Mouse (Mus musculus): Measurements from ENCODE around the gene Crybg3. TPM values are rescaled to one million over a fixed set of nuclear protein-coding genes. Genes with fewer than 3 reads are reported as not detected.

Gene Crybg3
- polyA plus RNA-seq, 1 experiment from 2014 or later = 7.3 TPM

GRCm38 (mm10) chr16:59534349-59534748 lies 66.4 kb downstream of the Crybg3 start:
- no peak overlapping the region for H3K9ac ChIP-seq (ENCODE audit: low read length)
- no peaks in the 10 kb centered on the region for H3K27me3 ChIP-seq (ENCODE audit: control insufficient read depth, insufficient read depth, low read length)
- H3K4me1 ChIP-seq (ENCODE audit: control insufficient read depth, insufficient read depth, low read length) = no peaks in the 10 kb centered on the region
- no peak overlapping the region for H3K4me3 ChIP-seq (ENCODE audit: low read depth, low read length)
- H3K27ac ChIP-seq (replicated peaks; ENCODE audit: low read depth, low read length) = no peak overlapping the region
- no peak overlapping the region for H3K4me2 ChIP-seq (ENCODE audit: low read depth, severe bottlenecking)
- H3K9me3 ChIP-seq (ENCODE audit: control insufficient read depth, low read length) = 0 out of 2 replicates have a peak, but pooled peaks cover 3% of the 10 kb centered on the region
- 86% methylated on average over 11 of the region's 11 CpGs for WGBS
- ATAC-seq (ENCODE audit: insufficient number of reproducible peaks, low FRiP score, low TSS enrichment, low read depth) (no peak), DNase-seq (ENCODE audit: low spot score) (no peak)
- H3K36me3 ChIP-seq (ENCODE audit: control insufficient read depth, insufficient read depth, low read length) = no peaks in the 10 kb centered on the region

DNA sequence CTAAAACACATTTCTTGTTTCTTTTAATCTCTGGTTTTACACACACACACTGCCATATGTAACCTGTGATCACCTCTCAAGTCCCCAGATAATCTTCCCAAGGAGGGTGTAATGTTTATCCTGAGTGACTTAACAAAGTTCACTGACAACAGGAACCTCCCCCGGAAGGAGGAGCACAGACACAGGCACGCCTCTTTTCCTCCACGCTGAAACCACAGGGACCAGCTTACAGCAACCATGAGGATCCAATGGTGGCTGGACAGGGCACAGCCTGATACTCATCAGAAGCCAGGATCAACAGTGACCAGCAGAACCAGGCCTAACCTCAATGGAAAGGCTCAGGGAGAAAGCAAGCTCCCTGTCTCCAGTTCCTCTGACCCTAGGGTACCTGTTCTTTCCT lies 68.2 kb downstream of the Crybg3 start:
- 0 out of 2 replicates have a peak, but pooled peaks cover 3% of the 10 kb centered on the region for H3K9me3 ChIP-seq (ENCODE audit: control insufficient read depth, low read length)
- no peak overlapping the region for H3K27ac ChIP-seq (replicated peaks; ENCODE audit: low read depth, low read length)
- no peak overlapping the region for H3K9ac ChIP-seq (ENCODE audit: low read length)
- no peaks in the 10 kb centered on the region for H3K36me3 ChIP-seq (ENCODE audit: control insufficient read depth, insufficient read depth, low read length)
- H3K27me3 ChIP-seq (ENCODE audit: control insufficient read depth, insufficient read depth, low read length) = no peaks in the 10 kb centered on the region
- ATAC-seq (ENCODE audit: insufficient number of reproducible peaks, low FRiP score, low TSS enrichment, low read depth) = no peak
- H3K4me3 ChIP-seq (ENCODE audit: low read depth, low read length) = no peak overlapping the region
- H3K4me1 ChIP-seq (ENCODE audit: control insufficient read depth, insufficient read depth, low read length) = no peaks in the 10 kb centered on the region
- 48% methylated on average over 3 of the region's 3 CpGs for WGBS
- H3K4me2 ChIP-seq (ENCODE audit: low read depth, severe bottlenecking) = no peak overlapping the region
- no peak for DNase-seq (ENCODE audit: low spot score)

- no peaks in the 10 kb centered on the region for H3K36me3 ChIP-seq (ENCODE audit: control insufficient read depth, insufficient read depth, low read length)
- ATAC-seq (ENCODE audit: insufficient number of reproducible peaks, low FRiP score, low TSS enrichment, low read depth) = no peak
- WGBS = 69% methylated on average over 5 of the region's 5 CpGs
Measured at GRCm38 (mm10) chr16:59531243-59531642, 69.5 kb downstream of the Crybg3 start.

GRCm38 (mm10) chr16:59529570-59529969 lies 71.2 kb downstream of the Crybg3 start:
- 0 out of 2 replicates have a peak, but pooled peaks cover 3% of the 10 kb centered on the region for H3K9me3 ChIP-seq (ENCODE audit: control insufficient read depth, low read length)

More at GRCm38 (mm10) chr16:59531243-59531642, 69.5 kb downstream of the Crybg3 start:
- DNase-seq (ENCODE audit: low spot score) = no peak
- Histone ChIP-seq H3K27ac (replicated peaks; ENCODE audit: low read depth, low read length) (no peak overlapping the region), H3K4me1 (ENCODE audit: control insufficient read depth, insufficient read depth, low read length) (no peaks in the 10 kb centered on the region), H3K27me3 (ENCODE audit: control insufficient read depth, insufficient read depth, low read length) (no peaks in the 10 kb centered on the region), H3K4me3 (ENCODE audit: low read depth, low read length) (no peak overlapping the region), H3K4me2 (ENCODE audit: low read depth, severe bottlenecking) (no peak overlapping the region), H3K9ac (ENCODE audit: low read length) (no peak overlapping the region), H3K9me3 (ENCODE audit: control insufficient read depth, low read length) (0 out of 2 replicates have a peak, but pooled peaks cover 3% of the 10 kb centered on the region)

GRCm38 (mm10) chr16:59526939-59527338 lies 73.8 kb downstream of the Crybg3 start:
- Histone ChIP-seq H3K9ac (ENCODE audit: low read length) (no peak overlapping the region), H3K27me3 (ENCODE audit: control insufficient read depth, insufficient read depth, low read length) (no peaks in the 10 kb centered on the region), H3K9me3 (ENCODE audit: control insufficient read depth, low read length) (0 out of 2 replicates have a peak, but pooled peaks cover 3% of the 10 kb centered on the region), H3K4me2 (ENCODE audit: low read depth, severe bottlenecking) (no peak overlapping the region), H3K27ac (replicated peaks; ENCODE audit: low read depth, low read length) (no peak overlapping the region), H3K4me3 (ENCODE audit: low read depth, low read length) (no peak overlapping the region), H3K36me3 (ENCODE audit: control insufficient read depth, insufficient read depth, low read length) (no peaks in the 10 kb centered on the region), H3K4me1 (ENCODE audit: control insufficient read depth, insufficient read depth, low read length) (no peaks in the 10 kb centered on the region)
- ATAC-seq (ENCODE audit: insufficient number of reproducible peaks, low FRiP score, low TSS enrichment, low read depth) (no peak), DNase-seq (ENCODE audit: low spot score) (no peak)
- WGBS = 68% methylated on average over 6 of the region's 6 CpGs

More at GRCm38 (mm10) chr16:59529570-59529969, 71.2 kb downstream of the Crybg3 start:
- no peaks in the 10 kb centered on the region for H3K36me3 ChIP-seq (ENCODE audit: control insufficient read depth, insufficient read depth, low read length)
- H3K4me2 ChIP-seq (ENCODE audit: low read depth, severe bottlenecking) = no peak overlapping the region
- H3K4me1 ChIP-seq (ENCODE audit: control insufficient read depth, insufficient read depth, low read length) = no peaks in the 10 kb centered on the region
- ATAC-seq (ENCODE audit: insufficient number of reproducible peaks, low FRiP score, low TSS enrichment, low read depth) (no peak), DNase-seq (ENCODE audit: low spot score) (no peak)
- H3K9ac ChIP-seq (ENCODE audit: low read length) = no peak overlapping the region
- H3K4me3 ChIP-seq (ENCODE audit: low read depth, low read length) = no peak overlapping the region
- H3K27ac ChIP-seq (replicated peaks; ENCODE audit: low read depth, low read length) = no peak overlapping the region
- 92% methylated on average over 13 of the region's 13 CpGs for WGBS
- no peaks in the 10 kb centered on the region for H3K27me3 ChIP-seq (ENCODE audit: control insufficient read depth, insufficient read depth, low read length)

- ATAC-seq (ENCODE audit: insufficient number of reproducible peaks, low FRiP score, low TSS enrichment, low read depth) (no peak), DNase-seq (ENCODE audit: low spot score) (no peak)
- Histone ChIP-seq H3K4me1 (ENCODE audit: control insufficient read depth, insufficient read depth, low read length) (0 out of 2 replicates have a peak, but pooled peaks cover 2% of the 10 kb centered on the region), H3K27me3 (ENCODE audit: control insufficient read depth, insufficient read depth, low read length) (no peaks in the 10 kb centered on the region), H3K4me2 (ENCODE audit: low read depth, severe bottlenecking) (no peak overlapping the region), H3K9ac (ENCODE audit: low read length) (no peak overlapping the region), H3K9me3 (ENCODE audit: control insufficient read depth, low read length) (no peaks in the 10 kb centered on the region), H3K4me3 (ENCODE audit: low read depth, low read length) (no peak overlapping the region), H3K36me3 (ENCODE audit: control insufficient read depth, insufficient read depth, low read length) (no peaks in the 10 kb centered on the region), H3K27ac (replicated peaks; ENCODE audit: low read depth, low read length) (no peak overlapping the region)
- 87% methylated on average over 16 of the region's 16 CpGs for WGBS
Measured at GRCm38 (mm10) chr16:59521752-59522423, 78.9 kb downstream of the Crybg3 start.

DNA sequence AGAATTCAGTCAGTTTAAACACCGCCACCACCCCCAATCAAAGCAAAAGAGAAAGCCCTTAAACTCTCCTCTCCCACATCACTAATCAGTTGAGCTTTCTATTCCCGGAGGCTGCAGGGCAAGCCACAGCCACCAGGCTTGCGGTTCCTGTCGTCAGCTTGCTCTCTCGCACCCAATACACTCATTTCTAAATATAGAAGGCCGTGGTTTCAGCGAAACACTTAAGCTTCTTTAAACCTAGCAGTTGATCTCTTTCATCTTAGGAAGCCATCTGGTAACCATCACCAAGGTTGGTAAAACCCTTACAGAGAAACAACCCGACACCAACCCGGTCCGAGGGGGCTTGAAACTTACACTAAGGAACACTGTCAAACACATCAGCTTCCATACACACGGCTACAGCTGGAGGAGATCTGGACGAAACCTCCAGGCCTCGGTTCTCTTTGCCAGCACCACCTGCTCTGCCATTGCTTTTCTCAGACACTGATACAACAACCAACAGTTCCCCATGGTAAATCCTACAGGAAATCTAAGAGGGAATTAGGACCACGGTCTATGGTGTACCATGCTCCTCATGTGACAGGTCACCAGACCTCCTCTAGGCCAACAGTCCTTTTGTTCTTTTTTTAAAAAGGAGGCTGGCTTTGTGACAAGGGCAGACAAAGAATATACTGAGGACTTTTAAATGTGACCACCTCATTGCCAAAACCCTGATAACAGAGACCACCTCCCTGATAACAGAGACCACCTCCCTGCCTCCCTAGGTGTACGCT lies 83.1 kb downstream of the Crybg3 start:
- no peaks in the 10 kb centered on the region; the same call in 1 of the 2 replicates for H3K9me3 ChIP-seq (ENCODE audit: control insufficient read depth, low read length)
- 0 out of 2 replicates have a peak, but pooled peaks cover 2% of the 10 kb centered on the region for H3K36me3 ChIP-seq (ENCODE audit: control insufficient read depth, insufficient read depth, low read length)
- 29% methylated on average over 15 of the region's 15 CpGs for WGBS
- no peak overlapping the region for H3K9ac ChIP-seq (ENCODE audit: low read length)
- no peak overlapping the region for H3K27ac ChIP-seq (replicated peaks; ENCODE audit: low read depth, low read length)
- peak; percentile 85 for ATAC-seq (ENCODE audit: insufficient number of reproducible peaks, low FRiP score, low TSS enrichment, low read depth)
- no peak overlapping the region; the same call in 1 of the 2 replicates for H3K4me2 ChIP-seq (ENCODE audit: low read depth, severe bottlenecking)
- no peaks in the 10 kb centered on the region for H3K27me3 ChIP-seq (ENCODE audit: control insufficient read depth, insufficient read depth, low read length)
- peak; percentile 65 for DNase-seq (ENCODE audit: low spot score)
- no peak overlapping the region for H3K4me3 ChIP-seq (ENCODE audit: low read depth, low read length)
- 0 out of 2 replicates have a peak, but pooled peaks cover 2% of the 10 kb centered on the region for H3K4me1 ChIP-seq (ENCODE audit: control insufficient read depth, insufficient read depth, low read length)

GRCm38 (mm10) chr16:59516965-59517364 lies 83.8 kb downstream of the Crybg3 start:
- WGBS = 73% methylated on average over 10 of the region's 10 CpGs
- 0 out of 2 replicates have a peak, but pooled peaks cover 2% of the 10 kb centered on the region for H3K4me1 ChIP-seq (ENCODE audit: control insufficient read depth, insufficient read depth, low read length)
- 0 out of 2 replicates have a peak, but pooled peaks have one; percentile 44 for ATAC-seq (ENCODE audit: insufficient number of reproducible peaks, low FRiP score, low TSS enrichment, low read depth)

More at GRCm38 (mm10) chr16:59516965-59517364, 83.8 kb downstream of the Crybg3 start:
- no peak overlapping the region for H3K4me3 ChIP-seq (ENCODE audit: low read depth, low read length)
- H3K9me3 ChIP-seq (ENCODE audit: control insufficient read depth, low read length) = no peaks in the 10 kb centered on the region; the same call in 1 of the 2 replicates
- H3K9ac ChIP-seq (ENCODE audit: low read length) = no peak overlapping the region
- H3K27me3 ChIP-seq (ENCODE audit: control insufficient read depth, insufficient read depth, low read length) = no peaks in the 10 kb centered on the region
- 0 out of 2 replicates have a peak, but pooled peaks cover 2% of the 10 kb centered on the region for H3K36me3 ChIP-seq (ENCODE audit: control insufficient read depth, insufficient read depth, low read length)
- no peak for DNase-seq (ENCODE audit: low spot score)
- H3K27ac ChIP-seq (replicated peaks; ENCODE audit: low read depth, low read length) = no peak overlapping the region
- H3K4me2 ChIP-seq (ENCODE audit: low read depth, severe bottlenecking) = no peak overlapping the region

Measured in limb, embryonic 11.5 days (tissue).